Mouse (Mus musculus) liver, embryonic 14 days (tissue): ENCODE measurements around the gene Shank2. TPM values are rescaled to one million over a fixed set of nuclear protein-coding genes. Genes with fewer than 3 reads are reported as not detected.

Source experiments
- polyA plus RNA-seq: library from polyadenylated mRNA; depleted of rRNA; stranded (reverse); fragments of >200 nt; gene quantifications from 2 replicates; pipeline ENCODE4 v1.2.3, GENCODE M21; 2012; rRNA removed

Shank2 gene
- polyA plus RNA-seq: 0.31 and 0.38 TPM in 2 replicates

DNA sequence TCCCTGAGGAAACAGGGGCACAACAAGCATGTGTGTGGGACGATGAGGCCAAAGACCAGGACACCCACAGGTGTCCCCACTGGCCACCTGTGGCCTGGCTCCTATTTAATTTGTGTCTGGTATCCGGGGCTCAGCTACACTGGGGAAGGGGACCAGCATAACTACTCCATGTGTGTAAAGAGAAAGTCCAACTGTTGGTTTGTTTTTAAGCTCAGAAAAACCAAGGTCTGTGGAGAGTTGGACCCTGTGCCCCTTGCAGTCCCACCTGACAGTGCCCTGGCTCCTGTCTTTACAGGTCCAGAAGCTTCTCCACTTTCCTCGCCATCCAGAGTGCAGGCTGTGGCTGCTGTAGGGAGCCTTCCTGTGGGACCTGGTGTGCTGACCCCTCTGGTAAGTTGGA lies at the start of gene Shank2:
TSS of gene Shank2 (plus strand) at position 301 of the 400 bp plus-strand sequence.

DNA sequence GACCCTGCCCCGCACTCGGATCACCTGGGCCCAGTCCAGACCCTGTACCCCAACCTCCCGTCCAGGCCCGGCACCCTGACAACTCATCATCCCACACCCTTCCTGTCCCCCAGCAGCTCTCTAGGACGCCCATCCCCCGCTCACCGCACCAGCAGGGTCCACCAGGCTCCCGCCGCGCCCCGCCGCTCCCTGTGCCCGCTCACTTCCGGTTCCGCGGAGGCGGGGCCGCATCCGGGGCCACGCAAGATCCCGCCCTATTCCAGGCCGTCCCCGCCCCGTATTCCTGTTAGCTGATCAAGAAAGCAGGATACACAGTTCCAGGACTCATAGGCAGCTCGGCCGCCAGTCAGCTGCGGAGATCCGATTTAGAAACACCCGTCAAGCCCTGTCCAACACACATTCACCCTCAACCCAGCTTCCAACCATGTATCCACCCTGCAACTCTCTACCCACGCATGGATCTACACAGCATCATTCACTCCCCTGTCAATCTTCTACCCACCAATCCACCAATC lies 468.9 kb downstream of the Shank2 start, which contains the start of gene Cttn:
TSS of gene Cttn (minus strand) at position 465 of the 515 bp plus-strand sequence.

Other genes starting within 250 kb of the Shank2 start
- gene Osbpl5, start 244.9 kb upstream of the Shank2 start, polyA plus RNA-seq: 1.6 and 2.0 TPM in 2 replicates
- 0.03 TPM in 1 of 2 replicates, not detected in the other for gene Mrgprg, start 234.9 kb upstream of the Shank2 start, polyA plus RNA-seq
- gene Mrgpre, start 217.4 kb upstream of the Shank2 start, polyA plus RNA-seq: 0.19 and 0.29 TPM in 2 replicates
- 6.7 and 8.1 TPM in 2 replicates for gene Nadsyn1, start 179.1 kb upstream of the Shank2 start, polyA plus RNA-seq
- gene Dhcr7, start 178.8 kb upstream of the Shank2 start, polyA plus RNA-seq: 50.1 and 55.3 TPM in 2 replicates
- not detected in 2 replicates for gene Gm498, start 135.1 kb upstream of the Shank2 start, polyA plus RNA-seq